Mouse (Mus musculus) forebrain, embryonic 14.5 days (tissue): Measurements from ENCODE around the gene Sf1. TPM values are rescaled to one million over a fixed set of nuclear protein-coding genes. Genes with fewer than 3 reads are reported as not detected.
A peak's percentile ranks its signal among the peaks of the same experiment; 100 is the strongest.

Experiments used
- ATAC-seq: fragments of 200-750 bp; cut with Nextera tagmentation; 2 replicates; pipeline ENCODE4 v1.8.0; 2017; ENCODE audit warnings: mild to moderate bottlenecking, moderate library complexity
- DNase-seq: peaks from one replicate; pipeline ENCODE4 v3.0.0-alpha.2; 2015; ENCODE audit warnings: low spot score
- H3K27ac ChIP-seq: fragments of 300-500 bp; sonication (generic); 2 replicates; pipeline ENCODE4 v1.5.1; 2014; ENCODE audit warnings: low read depth, mild to moderate bottlenecking, control low read depth, low read length, moderate library complexity
- H3K27me3 ChIP-seq: fragments of 300-500 bp; sonication (generic); replicated peaks from 2 replicates; pipeline ENCODE4 v1.6.1; 2014; ENCODE audit warnings: low read length, control low read depth, mixed read lengths; ENCODE audit not compliant: control insufficient read depth, insufficient read depth
- H3K36me3 ChIP-seq: fragments of 300-500 bp; sonication (generic); 2 replicates; pipeline ENCODE4 v1.6.1; 2014; ENCODE audit warnings: low read length, control low read depth; ENCODE audit not compliant: control insufficient read depth, insufficient read depth
- H3K4me1 ChIP-seq: fragments of 300-500 bp; sonication (generic); 2 replicates; pipeline ENCODE4 v1.6.1; 2014; ENCODE audit warnings: antibody characterized with exemption, low read length, control low read depth; ENCODE audit not compliant: control insufficient read depth, insufficient read depth
- H3K4me2 ChIP-seq: fragments of 300-500 bp; sonication (generic); 2 replicates; pipeline ENCODE4 v1.6.1; 2014; ENCODE audit warnings: mild to moderate bottlenecking, control low read depth, low read length
- H3K4me3 ChIP-seq: fragments of 300-500 bp; sonication (generic); 2 replicates; pipeline ENCODE4 v1.5.1; 2014; ENCODE audit warnings: low read depth, low read length, control low read depth
- H3K9ac ChIP-seq: fragments of 300-500 bp; sonication (generic); 2 replicates; pipeline ENCODE4 v1.6.1; 2014; ENCODE audit warnings: mild to moderate bottlenecking, low read length, control low read depth, moderate library complexity
- H3K9me3 ChIP-seq: fragments of 300-500 bp; sonication (generic); replicated peaks from 2 replicates; pipeline ENCODE4 v1.6.1; 2016; ENCODE audit warnings: low read length, control low read depth, mixed read lengths; ENCODE audit not compliant: control insufficient read depth
- WGBS: fragments of 180-500 bp; shearing (Covaris S2); extraction: QIAGEN DNeasy Blood & Tissue Kit; methylation state at CpG from one replicate; pipeline ENCODE4 v1.1.7; 2014; 5-methylcytosine and 5-hydroxymethylcytosine counted together
- polyA plus RNA-seq: library from polyadenylated mRNA; unstranded; fragments of >200 nt; fragmentation: Nextera tagmentation; extraction: Ambion mirVana; gene quantifications from 2 replicates; pipeline ENCODE4 v1.2.1, GENCODE M21; 2014

The Sf1 gene
- polyA plus RNA-seq, 1 experiment from 2014 or later = 90.4 TPM

DNA sequence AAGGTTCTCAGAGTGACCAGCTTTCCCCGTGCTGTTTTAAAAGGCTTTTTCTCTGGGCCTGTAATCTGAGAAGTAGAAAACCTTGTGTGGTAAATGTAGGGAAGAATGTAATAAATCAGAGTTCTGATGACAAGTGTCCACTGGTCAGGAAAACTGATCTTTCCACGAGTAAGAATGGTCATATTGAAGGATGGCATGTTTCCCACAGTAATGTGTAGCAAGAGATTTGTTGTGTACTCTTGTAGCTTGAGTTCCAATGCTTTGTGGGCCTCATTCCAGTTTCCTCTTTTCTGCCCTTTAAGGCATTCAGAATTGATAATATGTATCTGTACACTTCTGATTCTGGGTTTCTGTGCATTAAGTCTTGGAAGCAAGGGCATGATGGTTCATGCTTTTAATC lies 1.4 kb downstream of the Sf1 start:
- no peak overlapping the region for H3K27ac ChIP-seq

DNA sequence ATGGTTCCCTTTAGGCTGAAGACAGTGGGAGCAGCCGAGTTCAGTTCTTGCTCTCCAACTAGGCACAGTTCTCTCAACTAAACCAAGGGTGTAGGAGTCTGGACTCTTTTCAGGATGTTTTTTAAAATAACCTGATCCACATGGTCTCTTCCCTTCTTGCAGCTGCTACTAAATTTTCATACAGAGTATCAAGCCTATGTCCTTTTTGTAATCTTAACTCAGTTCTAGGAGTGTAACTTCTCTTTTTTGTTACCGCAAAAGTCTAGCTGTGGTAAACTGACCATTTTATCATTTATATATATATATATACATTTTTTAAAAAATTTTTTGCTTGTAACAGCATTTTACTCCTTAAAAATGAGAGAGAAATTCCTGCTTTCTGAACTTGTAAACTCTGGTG lies 6.7 kb downstream of the Sf1 start:
- Histone ChIP-seq H3K4me2 (no peak overlapping the region), H3K4me1 (peaks cover 6% of the 10 kb centered on the region; the same call in 1 of the 2 replicates), H3K9me3 (no peaks in the 10 kb centered on the region), H3K27ac (no peak overlapping the region), H3K9ac (no peak overlapping the region), H3K27me3 (no peaks in the 10 kb centered on the region), H3K4me3 (no peak overlapping the region), H3K36me3 (peaks cover 95% of the 10 kb centered on the region)
- ATAC-seq = no peak
- DNase-seq = no peak
- WGBS = 97% methylated on average over 2 of the region's 2 CpGs

More for the DNA sequence above, 1.4 kb downstream of the Sf1 start:
- Histone ChIP-seq H3K4me1 (peaks cover 11% of the 10 kb centered on the region; the same call in 1 of the 2 replicates), H3K9me3 (no peaks in the 10 kb centered on the region), H3K36me3 (peaks cover 49% of the 10 kb centered on the region), H3K4me3 (peak overlapping the region; percentile 99), H3K4me2 (peak overlapping the region; percentile 97), H3K27me3 (no peaks in the 10 kb centered on the region), H3K9ac (peak overlapping the region; percentile 99)
- WGBS = 6% methylated on average over 2 of the region's 2 CpGs
- DNase-seq (no peak), ATAC-seq (no peak)

DNA sequence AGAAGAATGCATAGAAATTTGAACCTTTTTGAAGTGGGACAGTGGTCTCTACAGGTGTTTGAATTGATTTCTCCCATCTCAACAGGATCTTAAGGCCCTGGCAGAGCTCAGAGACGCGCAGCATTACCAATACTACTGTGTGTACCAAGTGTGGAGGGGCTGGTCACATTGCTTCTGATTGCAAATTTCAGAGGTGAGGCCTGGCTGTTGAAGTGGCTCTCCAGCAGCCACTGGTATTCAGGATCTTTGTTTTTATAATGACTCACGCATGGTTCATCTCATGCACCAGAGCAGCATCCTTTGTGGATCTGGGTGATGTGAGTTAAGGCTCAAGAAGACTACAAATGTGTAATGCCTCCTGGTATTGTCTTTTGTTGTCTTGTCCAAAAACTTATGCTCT lies 8.9 kb downstream of the Sf1 start:
- H3K36me3 ChIP-seq = peaks cover 97% of the 10 kb centered on the region
- H3K9ac ChIP-seq = no peak overlapping the region
- H3K27ac ChIP-seq = no peak overlapping the region
- H3K9me3 ChIP-seq = no peaks in the 10 kb centered on the region
- 91% methylated on average over 3 of the region's 3 CpGs for WGBS
- ATAC-seq (no peak), DNase-seq (no peak)
- no peak overlapping the region for H3K4me3 ChIP-seq
- no peaks in the 10 kb centered on the region for H3K4me1 ChIP-seq
- H3K4me2 ChIP-seq = no peak overlapping the region
- no peaks in the 10 kb centered on the region for H3K27me3 ChIP-seq

DNA sequence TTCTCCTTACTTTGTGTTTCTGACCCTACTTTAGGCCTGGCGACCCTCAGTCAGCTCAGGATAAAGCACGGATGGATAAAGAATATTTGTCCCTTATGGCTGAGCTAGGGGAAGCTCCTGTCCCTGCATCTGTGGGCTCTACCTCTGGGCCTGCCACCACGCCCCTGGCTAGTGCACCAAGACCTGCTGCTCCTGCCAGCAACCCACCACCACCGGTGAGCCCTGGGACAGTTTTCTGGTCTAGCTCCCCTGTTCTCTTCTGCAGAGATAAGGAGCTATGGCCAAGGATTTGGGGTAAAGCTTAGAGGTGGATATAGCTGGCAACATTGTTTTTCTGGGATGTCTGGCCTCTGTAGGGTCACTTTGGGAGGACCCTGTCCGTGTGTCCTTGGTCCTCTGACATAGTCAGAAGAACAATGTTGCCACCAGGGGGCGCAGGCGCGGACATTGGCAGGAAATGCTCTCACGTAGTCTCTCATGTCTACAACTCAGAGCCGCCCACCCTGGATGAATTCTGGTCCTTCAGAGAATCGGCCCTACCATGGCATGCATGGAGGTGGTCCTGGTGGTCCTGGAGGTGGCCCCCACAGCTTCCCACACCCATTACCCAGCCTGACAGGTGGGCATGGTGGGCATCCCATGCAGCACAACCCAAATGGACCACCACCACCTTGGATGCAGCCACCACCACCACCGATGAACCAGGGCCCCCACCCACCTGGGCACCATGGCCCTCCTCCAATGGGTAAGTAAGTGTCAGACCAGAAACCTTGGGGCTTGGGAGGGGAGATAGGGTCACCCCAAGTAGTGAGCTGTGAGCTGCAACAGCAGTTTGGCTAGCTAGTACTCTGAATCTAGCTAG lies 10.3 kb downstream of the Sf1 start:
- WGBS = 72% methylated on average over 12 of the region's 12 CpGs
- DNase-seq = peak; percentile 78
- Histone ChIP-seq H3K27me3 (no peaks in the 10 kb centered on the region), H3K36me3 (peaks cover 97% of the 10 kb centered on the region), H3K9me3 (no peaks in the 10 kb centered on the region), H3K4me3 (no peak overlapping the region), H3K9ac (no peak overlapping the region), H3K4me2 (no peak overlapping the region), H3K27ac (no peak overlapping the region), H3K4me1 (no peaks in the 10 kb centered on the region)
- peak; percentile 35; the same call in 1 of the 2 replicates for ATAC-seq

DNA sequence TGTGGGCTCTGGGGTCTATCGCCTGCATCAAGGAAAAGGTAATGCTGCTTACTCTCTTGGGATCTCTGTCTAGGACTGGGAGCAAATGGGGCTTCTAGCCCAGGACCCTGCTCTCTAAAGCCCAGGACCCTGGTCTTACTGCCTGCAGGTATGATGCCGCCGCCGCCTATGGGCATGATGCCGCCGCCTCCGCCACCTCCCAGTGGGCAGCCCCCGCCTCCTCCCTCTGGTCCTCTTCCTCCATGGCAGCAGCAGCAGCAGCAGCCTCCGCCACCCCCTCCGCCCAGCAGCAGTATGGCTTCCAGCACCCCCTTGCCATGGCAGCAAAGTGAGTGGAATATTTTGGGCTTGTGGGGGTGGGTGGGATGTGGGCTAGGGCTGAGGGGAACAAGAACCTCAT lies 11.1 kb downstream of the Sf1 start:
- WGBS = 99% methylated on average over 10 of the region's 10 CpGs
- peaks cover 97% of the 10 kb centered on the region for H3K36me3 ChIP-seq
- no peak overlapping the region for H3K27ac ChIP-seq
- DNase-seq (no peak), ATAC-seq (no peak)
- no peaks in the 10 kb centered on the region for H3K27me3 ChIP-seq
- no peaks in the 10 kb centered on the region for H3K9me3 ChIP-seq
- H3K4me2 ChIP-seq = no peak overlapping the region
- no peak overlapping the region for H3K4me3 ChIP-seq
- H3K4me1 ChIP-seq = no peaks in the 10 kb centered on the region
- H3K9ac ChIP-seq = no peak overlapping the region

DNA sequence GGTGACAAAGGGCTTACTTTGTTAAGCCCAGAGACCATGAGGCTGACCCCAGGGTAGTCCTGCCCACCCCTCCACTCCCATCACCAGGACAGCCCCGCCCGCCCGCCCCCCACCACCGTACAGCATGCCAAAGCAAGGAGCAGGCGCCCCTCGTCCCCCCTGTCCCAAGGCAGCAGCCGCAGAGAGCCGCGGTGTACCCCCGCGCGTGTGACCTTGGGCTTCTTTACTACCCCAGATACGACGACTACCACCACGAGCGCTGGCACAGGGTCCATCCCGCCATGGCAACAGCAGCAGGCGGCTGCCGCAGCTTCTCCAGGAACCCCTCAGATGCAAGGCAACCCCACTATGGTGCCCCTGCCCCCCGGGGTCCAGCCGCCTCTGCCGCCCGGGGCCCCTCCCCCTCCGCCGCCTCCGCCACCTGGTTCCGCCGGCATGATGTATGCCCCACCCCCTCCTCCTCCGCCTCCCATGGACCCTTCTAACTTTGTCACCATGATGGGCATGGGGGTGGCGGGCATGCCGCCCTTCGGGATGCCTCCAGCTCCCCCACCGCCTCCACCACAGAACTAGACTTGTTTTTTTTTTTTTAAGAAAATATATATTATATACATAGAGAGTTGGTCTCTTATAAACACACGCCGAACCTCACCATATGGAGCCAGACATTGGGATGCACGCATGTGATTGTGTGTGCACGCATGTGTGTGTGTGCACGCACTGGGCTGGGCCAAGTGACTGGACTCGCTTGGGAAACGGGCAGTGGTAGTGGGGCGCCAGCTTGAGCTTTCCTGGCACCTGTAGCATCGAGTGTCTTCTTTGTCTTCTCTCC lies 12.1 kb downstream of the Sf1 start:
- H3K9me3 ChIP-seq = no peaks in the 10 kb centered on the region
- H3K27me3 ChIP-seq = no peaks in the 10 kb centered on the region
- H3K9ac ChIP-seq = no peak overlapping the region
- no peak for DNase-seq
- WGBS = 92% methylated on average over 42 of the region's 42 CpGs
- no peak overlapping the region for H3K4me2 ChIP-seq
- no peak for ATAC-seq
- 0 out of 2 replicates have a peak overlapping the region, but pooled peaks have one; percentile 2 for H3K27ac ChIP-seq
- H3K4me1 ChIP-seq = no peaks in the 10 kb centered on the region
- no peak overlapping the region for H3K4me3 ChIP-seq
- peaks cover 89% of the 10 kb centered on the region for H3K36me3 ChIP-seq

DNA sequence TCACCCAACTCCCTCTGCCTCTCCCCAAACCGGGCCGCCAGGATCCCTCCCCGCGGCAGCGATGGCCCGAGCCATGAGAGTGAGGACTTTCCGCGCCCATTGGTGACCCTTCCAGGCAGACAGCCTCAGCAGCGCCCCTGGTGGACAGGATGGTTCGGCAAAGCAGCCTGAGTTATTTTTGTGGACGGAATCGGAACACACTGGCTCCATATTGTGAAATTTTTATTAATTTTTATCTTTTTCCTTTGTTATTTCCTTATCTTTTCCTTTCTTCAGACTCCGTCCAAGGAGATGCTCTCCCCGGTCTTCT lies 12.7 kb downstream of the Sf1 start:
- ATAC-seq (no peak), DNase-seq (no peak)
- Histone ChIP-seq H3K27ac (no peak overlapping the region), H3K9me3 (no peaks in the 10 kb centered on the region), H3K36me3 (peaks cover 85% of the 10 kb centered on the region), H3K4me3 (no peak overlapping the region), H3K27me3 (no peaks in the 10 kb centered on the region), H3K9ac (no peak overlapping the region), H3K4me1 (no peaks in the 10 kb centered on the region), H3K4me2 (no peak overlapping the region)
- WGBS = 65% methylated on average over 14 of the region's 14 CpGs

DNA sequence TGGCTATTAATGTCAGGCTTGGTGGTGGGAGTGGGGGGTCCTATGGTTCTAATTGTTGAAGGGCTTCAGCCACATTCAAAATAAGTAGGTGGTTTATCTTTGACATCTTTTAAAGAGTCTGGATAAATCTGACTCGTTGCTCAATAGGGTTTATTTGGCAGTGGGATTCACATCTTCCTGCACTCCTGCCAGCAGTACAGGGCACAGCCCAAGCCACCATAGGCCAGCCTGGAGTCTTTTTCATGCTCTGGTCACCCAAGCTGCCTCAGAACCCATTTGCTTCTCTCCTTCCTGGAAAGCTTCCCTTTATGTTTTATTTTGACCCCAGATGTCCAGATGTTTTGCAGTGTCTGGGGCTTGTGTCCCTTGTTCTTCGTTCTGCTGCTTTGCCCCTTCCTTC lies 13.2 kb downstream of the Sf1 start:
- H3K9ac ChIP-seq = no peak overlapping the region
- H3K36me3 ChIP-seq = peaks cover 81% of the 10 kb centered on the region
- ATAC-seq (no peak), DNase-seq (no peak)
- no peaks in the 10 kb centered on the region for H3K4me1 ChIP-seq
- no peak overlapping the region for H3K27ac ChIP-seq
- H3K4me3 ChIP-seq = no peak overlapping the region
- 85% methylated on average over 2 of the region's 2 CpGs for WGBS
- H3K4me2 ChIP-seq = no peak overlapping the region
- H3K9me3 ChIP-seq = no peaks in the 10 kb centered on the region
- H3K27me3 ChIP-seq = no peaks in the 10 kb centered on the region
